Mouse (Mus musculus) limb, embryonic 13.5 days (tissue): ENCODE results near the gene Ifih1. TPM values are rescaled to one million over a fixed set of nuclear protein-coding genes. Genes with fewer than 3 reads are reported as not detected.

Source experiments
- ATAC-seq: fragments of 200-750 bp; cut with Nextera tagmentation; 2 replicates; pipeline ENCODE4 v1.8.0; 2017; ENCODE audit warnings: low read depth, moderate number of reproducible peaks, moderate TSS enrichment; ENCODE audit not compliant: low FRiP score
- H3K27ac ChIP-seq: fragments of 300-500 bp; sonication (generic); 2 replicates; pipeline ENCODE4 v1.5.1; 2015; ENCODE audit warnings: inconsistent platforms, mild to moderate bottlenecking, moderate library complexity
- H3K27me3 ChIP-seq: fragments of 300-500 bp; sonication (generic); 2 replicates; pipeline ENCODE4 v1.6.1; 2015; ENCODE audit warnings: mild to moderate bottlenecking, inconsistent platforms
- H3K36me3 ChIP-seq: fragments of 300-500 bp; sonication (generic); 2 replicates; pipeline ENCODE4 v1.6.1; 2015; ENCODE audit warnings: inconsistent platforms, mild to moderate bottlenecking, moderate library complexity
- H3K4me1 ChIP-seq: fragments of 300-500 bp; sonication (generic); 2 replicates; pipeline ENCODE4 v1.6.1; 2015; ENCODE audit warnings: inconsistent platforms
- H3K4me2 ChIP-seq: fragments of 300-500 bp; sonication (generic); replicated peaks from 2 replicates; pipeline ENCODE4 v1.6.1; 2015; ENCODE audit warnings: inconsistent platforms, mild to moderate bottlenecking, moderate library complexity
- H3K4me3 ChIP-seq: fragments of 300-500 bp; sonication (generic); 2 replicates; pipeline ENCODE4 v1.5.1; 2015; ENCODE audit warnings: moderate library complexity, mild to moderate bottlenecking, inconsistent platforms
- H3K9ac ChIP-seq: fragments of 300-500 bp; sonication (generic); 2 replicates; pipeline ENCODE4 v1.6.1; 2015; ENCODE audit warnings: mild to moderate bottlenecking, inconsistent platforms
- H3K9me3 ChIP-seq: fragments of 300-500 bp; sonication (generic); 2 replicates; pipeline ENCODE4 v1.6.1; 2016; ENCODE audit warnings: inconsistent platforms
- WGBS: fragments of 180-500 bp; shearing (Covaris S2); methylation state at CpG from one replicate; pipeline ENCODE4 v1.1.7; 2015; 5-methylcytosine and 5-hydroxymethylcytosine counted together
- polyA plus RNA-seq: library from polyadenylated mRNA; unstranded; fragments of >200 nt; fragmentation: Nextera tagmentation; extraction: Ambion mirVana; gene quantifications from 2 replicates; pipeline ENCODE4 v1.2.1, GENCODE M21; 2015

Ifih1 gene
- 1.4 and 1.6 TPM in 2 replicates for polyA plus RNA-seq

DNA sequence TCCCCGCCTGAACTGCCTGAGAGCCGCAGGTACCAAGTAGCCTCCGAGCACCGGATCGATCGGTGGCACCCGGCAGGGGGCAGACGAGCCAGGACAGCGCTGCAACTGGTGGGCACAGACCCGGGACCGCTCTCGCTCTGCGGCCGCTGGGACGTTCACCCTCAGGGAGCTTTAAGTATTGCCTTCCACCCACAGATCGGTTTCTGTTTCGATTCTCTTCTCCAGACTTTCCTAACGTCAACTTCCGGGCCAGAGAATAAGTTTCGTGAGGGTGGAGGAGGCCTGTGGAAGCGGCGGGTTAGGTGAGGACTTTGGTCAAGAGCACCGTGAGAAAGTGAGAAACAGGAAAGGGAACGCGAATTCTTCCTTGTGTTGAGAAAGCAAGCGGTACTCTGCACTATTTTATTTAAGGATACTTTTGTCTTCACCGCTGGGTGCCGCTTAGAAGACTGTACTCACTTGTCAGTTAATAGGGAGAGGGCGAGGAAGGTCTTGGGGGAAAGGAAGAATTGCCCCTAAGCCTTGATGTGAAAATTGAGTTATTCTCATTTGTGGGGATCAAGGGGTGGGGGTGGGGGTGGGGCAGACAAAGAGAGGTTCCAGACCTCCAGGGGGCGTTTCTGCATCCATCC is at the start of gene Ifih1:
TSS of gene Ifih1 (minus strand) at position 242 of the 632 bp plus-strand sequence.
- H3K27ac ChIP-seq, result no peak within 1 kb of the TSS

DNA sequence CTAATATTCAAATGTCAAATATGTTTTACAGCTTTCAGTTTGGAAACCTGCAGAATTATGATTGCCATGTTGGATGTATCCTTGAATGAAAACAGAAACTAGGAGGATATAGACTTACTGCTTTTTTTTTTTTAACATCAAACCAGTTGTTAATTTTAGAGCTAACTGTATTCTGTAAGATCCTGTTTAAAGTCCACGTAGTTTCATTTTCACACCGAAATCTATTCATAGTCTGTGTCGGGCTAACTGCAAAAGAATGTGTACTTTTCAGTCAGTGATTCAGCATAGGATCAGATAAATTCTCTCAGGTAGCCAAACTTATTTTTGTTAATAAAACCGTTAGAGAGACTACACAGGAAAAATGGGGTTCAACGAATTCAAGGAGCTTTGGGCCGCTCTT is 39.9 kb upstream of the Ifih1 start:
- 90% methylated on average over 6 of the region's 6 CpGs for WGBS
- H3K9ac ChIP-seq, result no peak overlapping the region
- no peaks in the 10 kb centered on the region for H3K36me3 ChIP-seq
- no peak overlapping the region for H3K4me3 ChIP-seq
- H3K9me3 ChIP-seq, result no peaks in the 10 kb centered on the region
- H3K4me2 ChIP-seq, result no peak overlapping the region
- no peak overlapping the region for H3K27ac ChIP-seq
- no peaks in the 10 kb centered on the region for H3K27me3 ChIP-seq
- ATAC-seq, result no peak
- H3K4me1 ChIP-seq, result no peaks in the 10 kb centered on the region

More for the DNA sequence above, at the start of gene Ifih1:
- Histone ChIP-seq H3K9ac (peak within 1 kb of the TSS; percentile 69), H3K4me3 (peak within 1 kb of the TSS; percentile 58), H3K9me3 (no peaks in the 10 kb centered on the region), H3K4me2 (peak within 1 kb of the TSS; percentile 71), H3K36me3 (no peaks in the 10 kb centered on the region), H3K4me1 (peaks cover 9% of the 10 kb centered on the region; the same call in 1 of the 2 replicates), H3K27me3 (peaks cover 6% of the 10 kb centered on the region; the same call in 1 of the 2 replicates)
- WGBS, result under 1% methylated on average over 30 of the region's 30 CpGs
- ATAC-seq, result peak; percentile 87

DNA sequence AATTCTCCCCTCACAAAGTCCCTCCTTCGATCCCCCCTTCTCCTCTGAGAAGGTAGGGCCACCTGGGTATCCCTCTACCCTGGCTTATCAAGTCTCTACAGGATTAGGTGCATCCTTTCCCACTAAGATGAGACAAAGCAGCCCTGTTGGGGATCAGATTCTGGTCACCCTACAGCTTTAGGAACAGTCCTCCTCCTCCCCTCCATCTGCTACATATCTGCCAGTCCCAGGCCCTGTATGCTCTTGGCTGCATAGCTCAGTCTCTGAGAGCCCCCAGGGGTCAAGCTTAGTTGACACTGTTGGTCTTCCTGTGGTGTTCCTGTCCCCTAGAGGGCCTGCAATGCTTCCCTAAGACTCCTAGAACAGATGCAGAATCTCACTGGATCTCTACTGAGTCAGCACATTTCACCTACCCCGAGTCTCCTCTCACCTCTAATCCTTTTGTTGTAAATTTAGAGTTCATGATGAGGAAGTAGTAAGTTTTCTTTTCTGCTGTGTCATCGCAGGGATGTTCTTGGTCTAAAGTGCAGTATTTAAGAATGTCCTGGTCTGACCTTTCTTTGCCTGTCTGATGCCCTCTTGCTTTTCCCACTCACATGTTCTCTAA is 39.0 kb upstream of the Ifih1 start:
- Histone ChIP-seq H3K27me3 (no peaks in the 10 kb centered on the region), H3K9me3 (no peaks in the 10 kb centered on the region), H3K36me3 (no peaks in the 10 kb centered on the region), H3K4me1 (no peaks in the 10 kb centered on the region), H3K27ac (no peak overlapping the region), H3K4me2 (no peak overlapping the region), H3K9ac (no peak overlapping the region), H3K4me3 (no peak overlapping the region)
- 68% methylated on average over 3 of the region's 3 CpGs for WGBS
- ATAC-seq, result no peak

DNA sequence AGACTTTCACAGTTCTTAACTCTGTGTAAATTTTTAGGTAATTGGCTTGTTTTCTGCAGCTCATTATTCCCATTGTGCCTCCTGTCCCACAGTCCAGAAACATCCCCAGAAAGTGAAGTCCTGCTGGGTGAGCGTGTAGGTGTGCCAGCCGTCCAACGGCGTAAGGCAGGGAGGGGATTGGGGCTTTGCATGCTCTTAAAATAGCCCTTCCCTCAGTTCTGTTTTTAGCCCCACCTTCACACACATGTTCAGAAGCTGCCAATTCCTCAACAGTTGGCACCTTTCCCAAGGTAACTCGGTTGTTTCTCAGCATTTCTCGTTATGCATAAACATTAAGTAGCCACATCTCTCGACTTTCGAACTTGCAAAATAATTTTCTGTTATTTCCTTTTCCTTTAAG is 35.6 kb upstream of the Ifih1 start:
- 48% methylated on average over 8 of the region's 8 CpGs for WGBS

DNA sequence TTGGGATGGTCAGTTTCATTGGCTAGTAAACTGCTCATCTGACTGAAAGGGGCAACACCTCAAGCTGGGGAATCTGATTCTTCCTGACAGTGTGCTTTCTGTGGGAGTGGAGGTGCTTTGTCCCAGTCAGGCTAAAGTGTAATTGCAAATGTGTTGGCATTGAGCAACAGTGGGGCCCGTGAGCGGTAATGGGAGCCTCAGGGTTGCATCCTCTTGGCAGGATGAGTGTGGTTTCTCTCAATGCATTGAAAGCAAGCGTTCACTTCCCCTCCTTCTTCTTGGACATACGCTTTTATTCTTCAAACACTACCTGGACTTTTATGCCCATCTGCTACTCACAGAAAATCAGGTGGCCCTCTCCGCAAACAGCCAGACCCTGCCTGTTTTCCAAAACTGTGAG is 26.7 kb upstream of the Ifih1 start:
- 85% methylated on average over 5 of the region's 5 CpGs for WGBS
- H3K4me3 ChIP-seq, result no peak overlapping the region
- no peak overlapping the region for H3K27ac ChIP-seq
- no peak overlapping the region for H3K4me2 ChIP-seq
- no peaks in the 10 kb centered on the region for H3K9me3 ChIP-seq
- H3K4me1 ChIP-seq, result no peaks in the 10 kb centered on the region
- H3K9ac ChIP-seq, result no peak overlapping the region
- no peaks in the 10 kb centered on the region for H3K27me3 ChIP-seq
- no peaks in the 10 kb centered on the region for H3K36me3 ChIP-seq
- ATAC-seq, result no peak

More for the DNA sequence above, 35.6 kb upstream of the Ifih1 start:
- Histone ChIP-seq H3K9me3 (no peaks in the 10 kb centered on the region), H3K27ac (no peak overlapping the region), H3K4me3 (no peak overlapping the region), H3K27me3 (no peaks in the 10 kb centered on the region), H3K4me2 (peak overlapping the region; percentile 21; the same call in 1 of the 2 replicates), H3K9ac (no peak overlapping the region), H3K4me1 (no peaks in the 10 kb centered on the region), H3K36me3 (no peaks in the 10 kb centered on the region)
- peak; percentile 40; the same call in 1 of the 2 replicates for ATAC-seq

DNA sequence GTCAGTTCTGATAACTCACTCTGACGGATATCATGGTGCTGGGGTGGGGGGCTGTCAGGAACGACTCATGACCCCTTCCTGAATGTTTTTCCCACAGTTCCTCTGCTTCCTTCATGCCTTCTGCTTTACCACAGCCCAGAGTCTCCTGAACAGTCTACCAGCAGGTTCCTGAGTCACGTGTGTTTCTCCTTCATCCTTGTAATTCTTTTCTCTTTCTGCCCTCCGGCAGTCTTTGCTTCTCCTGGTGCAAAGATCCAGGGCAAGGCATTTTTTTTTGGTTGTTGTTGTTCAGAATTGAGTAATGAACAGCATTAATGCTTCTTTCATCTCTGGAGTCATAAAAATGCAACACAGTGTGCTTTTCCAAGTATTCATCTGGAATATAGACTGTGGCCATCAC is 24.7 kb upstream of the Ifih1 start:
- H3K4me2 ChIP-seq, result no peak overlapping the region
- no peak overlapping the region for H3K4me3 ChIP-seq
- no peaks in the 10 kb centered on the region for H3K9me3 ChIP-seq
- H3K4me1 ChIP-seq, result no peaks in the 10 kb centered on the region
- no peak overlapping the region for H3K9ac ChIP-seq
- no peak for ATAC-seq
- 76% methylated on average over 4 of the region's 4 CpGs for WGBS
- H3K27ac ChIP-seq, result no peak overlapping the region
- 0 out of 2 replicates have a peak, but pooled peaks cover 2% of the 10 kb centered on the region for H3K27me3 ChIP-seq
- H3K36me3 ChIP-seq, result no peaks in the 10 kb centered on the region

DNA sequence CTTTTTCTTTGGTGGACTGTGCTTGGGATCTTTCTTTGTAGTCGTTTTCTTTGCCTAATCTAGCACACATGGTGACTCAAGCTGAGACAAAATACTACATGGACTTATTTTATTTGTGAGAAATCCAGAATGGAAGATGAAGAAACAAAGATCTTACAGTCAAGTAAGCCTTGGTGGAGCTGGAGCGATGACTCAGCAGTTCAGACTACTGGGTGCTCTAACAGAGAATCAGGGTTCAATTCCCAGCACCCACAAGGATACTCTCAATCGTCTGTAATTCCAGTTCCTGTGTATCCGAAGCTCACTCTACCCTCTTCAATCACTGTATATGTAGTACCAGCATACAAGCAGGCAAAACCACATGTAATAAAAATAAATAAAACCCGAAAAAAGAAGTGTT is 24.2 kb upstream of the Ifih1 start:
- H3K4me3 ChIP-seq, result no peak overlapping the region
- H3K9me3 ChIP-seq, result no peaks in the 10 kb centered on the region
- WGBS, result 85% methylated on average over 5 of the region's 5 CpGs
- peaks cover 5% of the 10 kb centered on the region; the same call in 1 of the 2 replicates for H3K27me3 ChIP-seq
- no peaks in the 10 kb centered on the region for H3K36me3 ChIP-seq
- no peak overlapping the region for H3K4me2 ChIP-seq
- no peak overlapping the region for H3K27ac ChIP-seq
- no peaks in the 10 kb centered on the region for H3K4me1 ChIP-seq
- no peak for ATAC-seq
- no peak overlapping the region for H3K9ac ChIP-seq

DNA sequence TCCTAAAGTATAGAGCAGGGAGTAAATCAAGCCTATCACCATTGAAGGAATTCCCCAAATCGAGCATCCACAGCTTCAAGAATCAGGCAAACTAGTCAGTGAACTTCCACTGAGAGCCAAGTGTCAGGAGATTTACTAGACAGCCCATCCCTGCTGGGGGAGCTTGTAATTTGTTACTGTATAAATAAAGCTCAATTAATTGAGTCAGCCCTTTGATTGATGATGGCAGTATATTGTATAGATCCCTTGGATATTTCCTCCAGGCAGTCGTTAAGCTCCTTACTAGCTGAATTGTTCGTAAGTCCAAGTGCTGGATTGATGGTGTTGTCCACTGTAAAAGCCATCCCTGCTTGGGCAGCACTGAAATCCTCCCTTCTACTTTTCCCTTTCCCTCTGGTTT is 23.8 kb upstream of the Ifih1 start:
- no peak overlapping the region for H3K27ac ChIP-seq
- WGBS, result 40% methylated on average over 3 of the region's 3 CpGs
- H3K27me3 ChIP-seq, result peaks cover 8% of the 10 kb centered on the region
- H3K9me3 ChIP-seq, result no peaks in the 10 kb centered on the region
- ATAC-seq, result no peak
- no peak overlapping the region for H3K4me3 ChIP-seq
- no peak overlapping the region for H3K4me2 ChIP-seq
- H3K4me1 ChIP-seq, result no peaks in the 10 kb centered on the region
- no peaks in the 10 kb centered on the region for H3K36me3 ChIP-seq
- no peak overlapping the region for H3K9ac ChIP-seq

DNA sequence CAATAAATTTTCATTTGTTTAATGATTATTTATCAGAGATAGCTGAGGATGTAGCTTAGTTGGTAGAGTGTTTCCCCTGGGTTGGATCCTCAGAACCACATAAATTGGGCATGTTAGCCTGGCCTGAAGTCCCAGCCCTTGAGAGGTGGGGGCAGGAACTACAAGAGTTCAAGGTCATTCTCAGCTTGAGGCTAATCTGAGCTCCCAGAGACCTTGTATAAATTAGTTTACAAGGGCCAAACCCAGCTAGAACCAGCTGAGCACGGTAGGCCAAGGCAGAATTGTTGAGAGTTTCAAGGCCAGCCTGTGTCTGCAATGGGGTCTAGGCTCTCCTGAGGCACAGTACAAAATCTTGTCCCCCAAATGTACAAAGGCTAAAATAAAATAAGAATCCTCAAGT is 19.5 kb upstream of the Ifih1 start:
- Histone ChIP-seq H3K36me3 (no peaks in the 10 kb centered on the region), H3K4me2 (no peak overlapping the region), H3K27ac (no peak overlapping the region), H3K4me1 (no peaks in the 10 kb centered on the region), H3K27me3 (peaks cover 28% of the 10 kb centered on the region), H3K4me3 (no peak overlapping the region), H3K9ac (no peak overlapping the region), H3K9me3 (no peaks in the 10 kb centered on the region)
- ATAC-seq, result no peak
- WGBS, result 16% methylated on average over 1 of the region's 1 CpGs

DNA sequence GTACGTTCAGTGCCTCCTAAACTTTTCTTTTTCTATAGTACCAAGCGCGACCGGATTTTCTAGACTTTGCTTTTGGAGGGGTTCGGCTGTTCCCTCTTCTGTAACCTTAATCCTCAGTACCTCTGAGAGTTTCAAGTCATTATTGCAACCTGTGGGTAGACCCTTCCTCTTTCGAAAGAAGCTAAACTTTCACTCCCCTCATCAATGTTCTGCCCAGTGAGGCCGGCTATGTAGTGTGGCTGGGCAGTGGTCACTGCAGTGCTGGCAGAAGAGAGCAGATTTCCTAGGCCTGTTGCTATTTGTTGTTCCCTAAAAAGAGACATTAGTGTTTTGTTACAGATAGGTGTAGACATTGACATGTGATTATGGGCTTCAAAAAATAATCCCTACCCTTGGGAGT is 18.8 kb upstream of the Ifih1 start:
- WGBS, result 66% methylated on average over 7 of the region's 7 CpGs
- Histone ChIP-seq H3K4me1 (no peaks in the 10 kb centered on the region), H3K9ac (no peak overlapping the region), H3K36me3 (no peaks in the 10 kb centered on the region), H3K4me2 (no peak overlapping the region), H3K4me3 (no peak overlapping the region), H3K27ac (no peak overlapping the region), H3K9me3 (no peaks in the 10 kb centered on the region), H3K27me3 (peaks cover 28% of the 10 kb centered on the region)
- no peak for ATAC-seq

DNA sequence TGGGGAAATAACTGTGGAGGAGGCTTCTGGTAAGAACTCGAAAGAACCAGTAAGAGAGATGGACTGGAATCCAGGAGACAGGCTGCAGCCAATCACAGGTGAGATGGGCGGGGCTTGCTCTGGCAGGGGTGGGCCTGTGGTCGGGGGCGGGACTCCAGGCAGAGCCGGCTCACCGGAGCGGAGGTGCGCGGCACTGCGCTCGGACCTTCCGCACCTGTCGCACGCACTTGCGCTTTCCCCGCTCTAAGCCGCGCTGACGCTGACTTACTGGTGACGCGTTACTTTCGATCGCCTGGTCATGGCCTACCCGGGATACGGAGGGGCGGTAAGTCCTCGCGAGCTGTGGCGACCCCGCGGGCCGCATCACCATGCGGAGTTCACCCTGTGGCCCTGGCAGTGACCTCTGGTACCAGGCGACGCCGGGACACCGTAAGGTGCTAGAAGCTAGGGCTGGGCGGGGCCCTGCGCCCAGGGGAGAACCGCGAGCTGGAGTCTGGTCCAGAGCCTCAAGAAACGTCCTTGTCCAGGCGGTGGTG is 18.1 kb upstream of the Ifih1 start, which contains the start of gene Gca:
TSS of gene Gca (plus strand) at position 151 of the 536 bp plus-strand sequence.
- Histone ChIP-seq H3K4me1 (no peaks in the 10 kb centered on the region), H3K9me3 (no peaks in the 10 kb centered on the region), H3K36me3 (no peaks in the 10 kb centered on the region), H3K27me3 (peaks cover 28% of the 10 kb centered on the region), H3K4me2 (peak within 1 kb of the TSS; percentile 96), H3K27ac (no peak within 1 kb of the TSS), H3K9ac (peak within 1 kb of the TSS; percentile 57), H3K4me3 (peak within 1 kb of the TSS; percentile 57)
- WGBS, result under 1% methylated on average over 40 of the region's 43 CpGs
- peak; percentile 95 for ATAC-seq

DNA sequence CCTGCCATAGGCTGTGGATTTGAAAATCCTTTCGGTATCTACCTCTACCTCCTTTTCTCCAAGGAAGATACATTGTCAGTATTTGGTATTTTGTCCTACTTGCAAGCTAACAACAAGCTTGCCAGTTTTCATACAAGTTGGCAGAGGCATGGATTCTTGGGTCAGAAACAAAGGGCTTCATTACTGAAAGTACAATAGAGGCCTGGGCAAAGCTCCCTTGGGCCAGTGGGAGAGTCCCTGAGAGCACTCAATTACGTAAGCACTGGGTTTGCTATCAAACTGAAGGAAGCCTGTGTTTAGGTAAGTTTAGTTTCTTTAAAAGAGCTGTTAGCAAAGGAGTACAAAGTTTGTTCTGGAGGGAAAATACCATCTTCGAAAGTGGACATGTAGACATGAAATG is 16.5 kb upstream of the Ifih1 start:
- ATAC-seq, result no peak
- WGBS, result 84% methylated on average over 3 of the region's 3 CpGs
- no peak overlapping the region for H3K4me3 ChIP-seq
- no peak overlapping the region for H3K27ac ChIP-seq
- H3K4me2 ChIP-seq, result no peak overlapping the region
- peaks cover 28% of the 10 kb centered on the region for H3K27me3 ChIP-seq
- no peaks in the 10 kb centered on the region for H3K4me1 ChIP-seq
- no peaks in the 10 kb centered on the region for H3K9me3 ChIP-seq
- H3K36me3 ChIP-seq, result no peaks in the 10 kb centered on the region
- no peak overlapping the region for H3K9ac ChIP-seq
